Mouse (Mus musculus) MEL (cell line): ENCODE measurements around the gene Tmem80. TPM values are rescaled to one million over a fixed set of nuclear protein-coding genes. Genes with fewer than 3 reads are reported as not detected.

Source experiments
- DNase-seq: peaks from one replicate; pipeline ENCODE4 v3.0.0; 2011; ENCODE audit warnings: low read depth, low spot score
- H3K27ac ChIP-seq: 2 replicates; pipeline ENCODE4 v1.5.1; 2012; ENCODE audit warnings: low read depth, mild to moderate bottlenecking, control low read depth, low read length, moderate library complexity; ENCODE audit not compliant: control insufficient read depth
- H3K27me3 ChIP-seq, 2 experiments: fragments of 150-350 bp in 1 of 2; sonication (generic) in 1 of 2; 2 replicates each; pipeline ENCODE4 v1.6.1; 2012; ENCODE audit warnings: low read length in 2 of 2, mild to moderate bottlenecking in 2 of 2, improper control_type of control experiment in 1 of 2, moderate library complexity in 1 of 2; ENCODE audit not compliant: insufficient read depth in 2 of 2, control insufficient read depth in 1 of 2
- H3K36me3 ChIP-seq, 2 experiments: 2 replicates each; pipeline ENCODE4 v1.6.1; 2012 to 2014; ENCODE audit warnings: low read length in 2 of 2, improper control_type of control experiment in 1 of 2, inconsistent platforms in 1 of 2, mild to moderate bottlenecking in 1 of 2; ENCODE audit not compliant: insufficient read depth in 2 of 2, control insufficient read depth in 1 of 2
- H3K4me1 ChIP-seq, 2 experiments: fragments of 150-350 bp in 1 of 2; sonication (generic) in 1 of 2; 2 replicates each; pipeline ENCODE4 v1.6.1; 2012; ENCODE audit warnings: low read length in 2 of 2, improper control_type of control experiment in 1 of 2, mild to moderate bottlenecking in 1 of 2; ENCODE audit not compliant: insufficient read depth in 2 of 2, control insufficient read depth in 1 of 2
- H3K4me3 ChIP-seq, 2 experiments: fragments of 150-350 bp in 1 of 2; sonication (generic) in 1 of 2; 2 replicates each; pipeline ENCODE4 v1.5.1; 2012; ENCODE audit warnings: low read depth in 2 of 2, low read length in 2 of 2, mild to moderate bottlenecking in 2 of 2, moderate library complexity in 2 of 2, control low read depth in 1 of 2, improper control_type of control experiment in 1 of 2; ENCODE audit not compliant: control insufficient read depth in 1 of 2, insufficient read depth in 1 of 2
- H3K79me2 ChIP-seq: 2 replicates; pipeline ENCODE4 v1.6.1; 2012; ENCODE audit warnings: mild to moderate bottlenecking, low read length, moderate library complexity; ENCODE audit not compliant: control insufficient read depth, poor library complexity, insufficient read depth
- H3K9ac ChIP-seq: 2 replicates; pipeline ENCODE4 v1.6.1; 2012; ENCODE audit warnings: low read depth, mild to moderate bottlenecking, control low read depth, low read length, moderate library complexity; ENCODE audit not compliant: control insufficient read depth, poor library complexity, severe bottlenecking
- H3K9me3 ChIP-seq: fragments of 150-350 bp; sonication (generic); replicated peaks from 2 replicates; pipeline ENCODE4 v1.6.1; 2012; ENCODE audit warnings: mild to moderate bottlenecking, low read length, improper control_type of control experiment, moderate library complexity; ENCODE audit not compliant: insufficient read depth
- CHD2 ChIP-seq: IDR thresholded peaks from 2 replicates; pipeline ENCODE4 v1.6.1; 2011; ENCODE audit warnings: low read length, improper control_type of control experiment
- ELF1 ChIP-seq: IDR thresholded peaks from 2 replicates; pipeline ENCODE4 v1.6.1; 2014; ENCODE audit warnings: low read depth, mild to moderate bottlenecking, inconsistent platforms, low read length, improper control_type of control experiment, moderate library complexity
- GABPA ChIP-seq: IDR thresholded peaks from 2 replicates; pipeline ENCODE4 v1.6.1; 2012; ENCODE audit warnings: low read depth, mild to moderate bottlenecking, inconsistent platforms, low read length, improper control_type of control experiment, moderate library complexity
- HCFC1 ChIP-seq: IDR thresholded peaks from 2 replicates; pipeline ENCODE4 v1.6.1; 2012; ENCODE audit warnings: low read depth, mild to moderate bottlenecking, inconsistent platforms, low read length, improper control_type of control experiment, moderate library complexity
- JUND ChIP-seq: IDR thresholded peaks from 2 replicates; pipeline ENCODE4 v1.6.1; 2011; ENCODE audit warnings: low read depth, mild to moderate bottlenecking, improper control_type of control experiment, low read length
- MAFK ChIP-seq: IDR thresholded peaks from 2 replicates; pipeline ENCODE4 v1.6.1; 2011; ENCODE audit warnings: low read depth, mild to moderate bottlenecking, low read length, improper control_type of control experiment, borderline replicate concordance
- MAX ChIP-seq: IDR thresholded peaks from 2 replicates; pipeline ENCODE4 v1.6.1; 2011; ENCODE audit warnings: low read length, improper control_type of control experiment
- MYB ChIP-seq: IDR thresholded peaks from 2 replicates; pipeline ENCODE4 v1.6.1; 2011; ENCODE audit warnings: mild to moderate bottlenecking, low read depth, low read length, improper control_type of control experiment
- NELFE ChIP-seq: IDR thresholded peaks from 2 replicates; pipeline ENCODE4 v1.6.1; 2011; ENCODE audit warnings: low read depth, low read length, improper control_type of control experiment
- NRF1 ChIP-seq: IDR thresholded peaks from 2 replicates; pipeline ENCODE4 v1.6.1; 2014; ENCODE audit warnings: low read depth, mild to moderate bottlenecking, inconsistent platforms, low read length, improper control_type of control experiment, moderate library complexity; ENCODE audit not compliant: poor library complexity, insufficient read depth, severe bottlenecking
- POLR2A ChIP-seq, 2 experiments: IDR thresholded peaks; 2 replicates each; pipeline ENCODE4 v1.6.1; 2011 to 2012; ENCODE audit warnings: low read length in 2 of 2, mild to moderate bottlenecking in 2 of 2, control low read depth in 1 of 2, improper control_type of control experiment in 1 of 2, low read depth in 1 of 2, moderate library complexity in 1 of 2; ENCODE audit not compliant: control insufficient read depth in 1 of 2, insufficient read depth in 1 of 2, poor library complexity in 1 of 2
- TCF12 ChIP-seq: IDR thresholded peaks from 2 replicates; pipeline ENCODE4 v1.6.1; 2014; ENCODE audit warnings: low read depth, mild to moderate bottlenecking, inconsistent platforms, low read length, improper control_type of control experiment, moderate library complexity
- USF1 ChIP-seq: IDR thresholded peaks from 2 replicates; pipeline ENCODE4 v1.6.1; 2014; ENCODE audit warnings: low read depth, mild to moderate bottlenecking, inconsistent platforms, low read length, improper control_type of control experiment, moderate library complexity
- ZC3H11A ChIP-seq: IDR thresholded peaks from 2 replicates; pipeline ENCODE4 v1.6.1; 2012; ENCODE audit warnings: low read depth, mild to moderate bottlenecking, inconsistent platforms, low read length, improper control_type of control experiment
- ZKSCAN1 ChIP-seq: IDR thresholded peaks from 2 replicates; pipeline ENCODE4 v1.6.1; 2012; ENCODE audit warnings: low read depth, mild to moderate bottlenecking, inconsistent platforms, low read length, improper control_type of control experiment, moderate library complexity
- polyA plus RNA-seq, 2 experiments: library from polyadenylated mRNA; stranded (reverse) in 1 of 2; unstranded in 1 of 2; fragments of >175 nt in 1 of 2; fragments of >200 nt in 1 of 2; gene quantifications; 2 replicates each; pipeline versions ENCODE4 v1.2.1 to v1.2.4; 2012; ENCODE audit warnings: low replicate concordance in 2 of 2, low read depth in 1 of 2; ENCODE audit not compliant: insufficient read length in 2 of 2, insufficient read depth in 1 of 2, missing spikeins in 1 of 2
- total RNA-seq: library from RNA; depleted of rRNA; stranded (reverse); fragments of 300-350 nt; gene quantifications from 2 replicates; pipeline ENCODE4 v1.2.3, GENCODE M21; 2012

Gene Tmem80
- total and polyA plus RNA-seq, 3 experiments = 12.3 to 27.7 TPM; not detected in 1

DNA sequence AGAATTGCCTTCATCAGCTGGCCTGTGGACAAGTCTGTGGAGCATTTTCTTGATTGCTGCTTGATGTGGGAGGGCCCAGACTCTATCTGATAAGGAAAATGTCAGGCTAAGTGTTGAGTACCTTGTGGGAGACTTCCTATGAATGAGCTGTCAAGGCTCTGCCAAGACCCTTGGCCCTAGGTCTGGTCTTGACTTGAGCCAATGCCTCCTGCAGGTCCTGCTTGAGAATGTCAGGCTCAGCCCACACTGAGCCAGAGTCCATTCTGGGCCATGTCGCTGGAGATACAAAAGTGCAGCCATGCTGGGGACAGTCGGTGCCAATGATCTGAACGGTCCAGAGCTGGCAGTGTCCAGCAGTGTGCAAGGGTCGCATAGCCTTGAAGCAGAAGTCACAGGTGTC, 44.8 kb upstream of the Tmem80 start:
- TF ChIP-seq MAX (no peak), ZKSCAN1 (no peak), USF1 (no peak), GABPA (no peak)
- Histone ChIP-seq H3K4me3 (no peak overlapping the region), H3K9ac (no peak overlapping the region), H3K79me2 (no peaks in the 10 kb centered on the region), H3K36me3 (no peaks in the 10 kb centered on the region), H3K27me3 (no peaks in the 10 kb centered on the region), H3K9me3 (no peaks in the 10 kb centered on the region), H3K27ac (no peak overlapping the region), H3K4me1 (no peaks in the 10 kb centered on the region)
- no peak for DNase-seq

DNA sequence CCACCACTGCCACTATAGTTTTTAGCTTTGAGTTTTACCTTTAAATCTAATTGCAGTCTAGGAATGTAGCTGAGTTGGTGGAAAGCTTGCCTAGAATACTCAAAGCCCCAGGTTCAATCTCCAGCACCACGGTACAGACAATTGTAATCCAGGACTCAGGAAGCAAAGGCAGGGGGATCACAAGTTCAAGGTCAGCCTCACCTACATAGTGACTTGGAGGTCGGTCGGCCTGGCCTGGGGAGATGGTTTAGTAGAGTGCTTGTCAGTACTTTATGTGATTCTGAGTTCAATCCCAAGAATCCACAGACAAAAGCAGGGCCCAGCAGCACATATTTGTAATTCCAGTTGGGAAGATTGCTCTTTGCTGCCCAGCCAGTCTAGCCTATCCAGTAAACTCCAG, 39.5 kb upstream of the Tmem80 start:
- no peaks in the 10 kb centered on the region for H3K79me2 ChIP-seq
- H3K9me3 ChIP-seq = no peaks in the 10 kb centered on the region
- no peak overlapping the region for H3K9ac ChIP-seq
- H3K4me3 ChIP-seq = no peak overlapping the region
- TF ChIP-seq MYB = no peak
- TF ChIP-seq ZC3H11A = no peak
- TF ChIP-seq GABPA = no peak
- H3K27me3 ChIP-seq = no peaks in the 10 kb centered on the region
- no peak for DNase-seq
- H3K4me1 ChIP-seq = no peaks in the 10 kb centered on the region
- H3K36me3 ChIP-seq = no peaks in the 10 kb centered on the region
- no peak overlapping the region for H3K27ac ChIP-seq

DNA sequence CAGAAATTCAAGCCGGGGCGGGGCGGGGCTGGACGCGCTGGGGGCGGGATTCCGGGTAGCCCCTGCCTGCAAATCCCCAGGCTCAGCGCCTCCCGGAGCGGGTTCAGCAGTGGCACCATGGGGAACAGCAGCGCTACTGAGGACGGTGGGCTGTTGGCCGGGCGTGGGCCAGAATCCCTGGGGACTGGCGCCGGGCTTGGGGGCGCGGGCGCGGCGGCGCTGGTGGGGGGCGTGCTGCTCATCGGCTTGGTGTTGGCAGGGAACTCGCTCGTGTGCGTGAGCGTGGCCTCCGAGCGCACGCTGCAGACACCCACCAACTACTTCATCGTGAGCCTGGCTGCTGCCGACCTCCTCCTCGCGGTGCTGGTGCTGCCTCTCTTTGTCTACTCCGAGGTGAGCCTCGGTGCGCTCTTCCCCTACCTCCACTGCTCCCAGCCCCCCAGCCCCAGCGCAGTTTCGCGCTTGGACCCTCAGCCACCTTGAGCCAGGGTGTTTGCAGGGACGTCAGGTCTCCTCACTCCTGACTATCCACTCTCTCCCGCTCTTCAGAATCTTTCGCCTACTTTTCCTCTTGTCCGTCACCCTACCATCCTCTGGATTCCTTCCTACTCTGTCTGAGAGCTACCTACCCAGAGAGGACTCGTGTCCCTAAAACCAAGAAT, 35.5 kb upstream of the Tmem80 start, which contains the start of gene Drd4:
Gene Drd4, plus strand, starts transcription at position 86 of the 662 bp plus-strand sequence.
- H3K9ac ChIP-seq = no peak within 1 kb of the TSS
- H3K4me3 ChIP-seq = no peak within 1 kb of the TSS
- no peaks in the 10 kb centered on the region for H3K36me3 ChIP-seq
- H3K27me3 ChIP-seq = no peaks in the 10 kb centered on the region
- H3K79me2 ChIP-seq = no peaks in the 10 kb centered on the region
- TF ChIP-seq POLR2A (IDR thresholded peaks at IDR 0.05; ENCODE audit: control insufficient read depth in 1 of 2, insufficient read depth in 1 of 2, low read depth in 1 of 2, low read length in 2 of 2, poor library complexity in 1 of 2) (no peak), NRF1 (no peak), TCF12 (no peak), JUND (no peak), NELFE (no peak), CHD2 (no peak), ZC3H11A (no peak), MAX (no peak), ELF1 (no peak), MAFK (no peak), HCFC1 (no peak)
- no peaks in the 10 kb centered on the region for H3K9me3 ChIP-seq
- no peaks in the 10 kb centered on the region for H3K4me1 ChIP-seq
- no peak within 1 kb of the TSS for H3K27ac ChIP-seq
- no peak for DNase-seq
